Mouse (Mus musculus): ENCODE measurements around the gene Cebpz.

DNA sequence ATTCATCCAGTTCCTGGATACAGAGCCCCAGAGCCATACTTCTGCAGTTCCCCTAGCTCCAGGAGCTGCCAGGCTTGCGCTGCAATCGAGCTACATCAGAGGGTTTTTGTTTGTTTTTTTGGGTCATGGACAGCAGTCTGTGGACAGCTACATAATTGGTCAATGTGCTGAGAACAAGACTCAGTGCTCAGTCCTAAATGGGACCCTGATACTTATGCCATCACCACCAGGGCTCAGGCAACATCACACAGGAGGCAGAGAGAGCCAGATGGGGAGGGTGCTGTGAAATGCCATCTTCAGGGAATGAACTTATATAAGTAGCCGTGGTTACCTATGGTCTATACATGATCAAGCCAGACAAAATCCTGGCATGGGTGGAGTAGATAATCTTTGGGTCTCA, 31.6 kb upstream of the Cebpz start:
- TF ChIP-seq CTCF (IDR thresholded peaks at IDR 0.05; ENCODE audit: low read depth) = no peak
- TF ChIP-seq EP300 (IDR thresholded peaks at IDR 0.05; ENCODE audit: low read depth) = no peak

All from heart, postnatal 0 days (tissue).